Mouse (Mus musculus): ENCODE data around the gene Mlx.

The Mlx gene

DNA sequence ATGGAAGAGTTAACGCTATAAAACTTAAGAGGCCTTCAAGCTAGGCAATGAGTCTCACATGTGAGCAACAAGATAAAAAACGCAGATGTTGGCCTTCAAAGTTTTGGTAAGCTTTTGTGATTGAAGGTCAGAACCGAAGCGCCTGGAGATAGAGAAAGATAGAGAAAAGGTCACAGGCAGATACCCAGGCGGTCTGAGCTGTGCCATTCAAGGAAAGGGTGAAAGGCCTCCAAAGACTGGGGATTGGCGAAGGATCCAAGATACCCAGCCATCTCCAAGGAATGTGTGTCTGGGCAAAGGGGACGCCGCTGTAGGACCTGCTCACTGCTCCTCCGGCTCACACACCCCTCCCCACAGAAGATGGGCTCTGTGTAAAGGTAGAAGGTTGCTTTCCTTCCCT is 22.1 kb upstream of the Mlx start:
- DNase-seq (ENCODE audit: low read depth, low spot score) = no peak

DNA sequence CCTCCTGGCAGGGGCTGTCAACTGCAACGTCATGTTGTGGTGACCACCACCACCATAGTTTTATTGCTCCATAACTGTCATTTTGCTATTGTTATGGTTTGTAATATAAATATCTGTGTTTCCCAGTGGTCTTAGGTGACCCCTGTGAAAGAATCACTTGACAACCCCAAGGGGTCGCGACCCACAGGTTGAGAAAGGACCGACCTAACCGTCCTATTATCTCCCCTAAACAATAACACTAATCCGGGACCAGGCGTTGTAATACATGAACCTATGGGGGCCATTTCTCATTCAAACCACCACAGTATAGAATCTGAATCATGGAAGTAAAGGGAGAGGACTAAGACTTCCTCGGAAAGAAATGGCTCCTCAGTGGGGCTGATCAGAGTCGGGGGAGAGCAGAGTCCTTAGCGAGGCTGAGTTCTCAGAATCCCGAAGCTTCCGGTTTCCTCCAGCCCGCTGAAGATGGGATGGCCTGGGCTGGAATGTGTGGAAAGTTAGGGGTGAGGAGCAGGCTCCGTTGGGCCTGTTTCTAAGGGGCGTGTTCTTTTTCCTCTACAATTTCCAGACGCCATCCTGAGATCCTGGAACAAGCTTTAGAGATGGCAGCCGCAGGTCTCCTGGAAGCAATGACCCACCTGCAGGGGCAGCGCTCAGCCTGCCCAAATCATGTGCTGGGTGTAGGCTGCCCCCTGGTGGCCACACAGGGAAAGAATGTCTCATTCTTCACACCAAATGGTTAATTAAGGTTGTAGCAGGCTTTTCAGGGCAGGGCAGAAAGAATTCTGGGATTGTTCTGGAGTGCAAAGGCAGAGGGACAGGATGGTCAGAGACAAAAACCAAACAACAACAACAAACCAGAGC is 20.3 kb upstream of the Mlx start:
- DNase-seq (ENCODE audit: low read depth, low spot score) = no peak

DNA sequence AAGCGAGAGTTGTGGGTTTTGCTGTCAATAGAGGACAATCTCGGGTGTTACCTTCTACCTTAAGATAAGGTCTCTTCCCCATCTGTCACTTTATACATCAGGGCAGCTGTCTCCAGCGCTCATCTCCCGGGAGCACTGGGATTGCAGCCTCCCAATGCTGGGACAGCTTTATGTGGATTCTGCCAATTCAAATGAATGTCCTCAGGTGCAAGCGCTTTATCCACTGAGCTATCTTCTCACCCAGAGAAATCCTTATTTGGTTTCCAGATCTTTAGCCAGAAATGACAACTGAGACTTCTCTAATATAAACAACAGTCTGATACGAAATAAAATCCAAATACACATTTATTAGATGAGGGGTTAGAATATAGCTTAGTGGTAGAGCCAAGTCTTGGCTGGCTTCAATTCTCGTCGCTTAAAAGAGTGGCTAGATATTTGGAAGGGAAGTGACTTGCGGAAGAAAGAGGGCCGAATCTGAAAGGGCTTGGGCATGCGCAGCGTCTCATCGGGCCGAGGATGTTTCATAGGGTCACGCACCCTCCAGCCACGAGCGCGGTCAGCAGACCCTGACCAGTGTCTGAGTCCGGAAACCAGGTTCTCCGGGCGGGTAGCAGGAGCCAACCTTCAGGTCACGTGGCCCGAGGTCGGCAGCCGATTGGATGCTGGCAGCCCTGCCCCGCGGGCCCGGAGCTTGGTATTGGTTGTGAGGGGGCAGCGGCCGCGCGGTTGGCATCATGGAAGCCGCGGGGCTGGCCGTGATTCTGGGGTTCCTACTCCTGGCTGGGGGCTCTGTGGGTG is 17.5 kb upstream of the Mlx start, which contains the start of gene Naglu:
Gene Naglu, plus strand, starts transcription at position 622 of the 798 bp plus-strand sequence.
- peak; percentile 86 for DNase-seq (ENCODE audit: low read depth, low spot score)

DNA sequence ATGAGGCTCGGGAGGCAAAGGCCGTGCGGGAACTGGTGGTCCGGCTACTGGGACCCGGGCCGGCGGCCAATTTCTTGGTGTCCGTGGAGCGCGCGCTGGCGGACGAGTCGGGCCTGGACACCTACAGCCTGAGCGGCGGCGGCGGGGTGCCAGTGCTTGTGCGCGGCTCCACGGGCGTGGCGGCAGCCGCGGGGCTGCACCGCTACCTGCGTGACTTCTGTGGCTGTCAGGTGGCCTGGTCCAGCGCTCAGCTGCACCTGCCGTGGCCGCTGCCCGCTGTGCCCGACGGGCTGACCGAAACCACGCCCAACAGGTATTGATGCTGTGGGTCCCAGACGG is 16.9 kb upstream of the Mlx start:
- DNase-seq (ENCODE audit: low read depth, low spot score) = no peak

DNA sequence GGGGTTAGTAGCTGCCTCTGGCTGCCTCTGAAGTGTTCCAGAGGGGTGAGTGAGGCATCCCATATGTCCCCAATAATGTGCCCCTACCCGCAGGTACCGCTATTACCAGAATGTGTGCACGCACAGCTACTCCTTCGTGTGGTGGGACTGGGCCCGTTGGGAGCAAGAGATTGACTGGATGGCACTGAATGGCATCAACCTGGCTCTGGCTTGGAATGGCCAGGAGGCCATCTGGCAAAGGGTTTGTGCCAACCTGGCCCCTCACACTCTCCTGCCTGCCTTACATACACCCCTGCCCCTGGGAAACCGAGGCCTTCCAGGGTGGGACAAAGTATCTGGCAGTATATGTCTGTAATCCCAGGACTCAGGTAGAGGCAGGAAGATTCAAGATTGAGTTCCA is 16.1 kb upstream of the Mlx start:
- DNase-seq (ENCODE audit: low read depth, low spot score) = no peak

DNA sequence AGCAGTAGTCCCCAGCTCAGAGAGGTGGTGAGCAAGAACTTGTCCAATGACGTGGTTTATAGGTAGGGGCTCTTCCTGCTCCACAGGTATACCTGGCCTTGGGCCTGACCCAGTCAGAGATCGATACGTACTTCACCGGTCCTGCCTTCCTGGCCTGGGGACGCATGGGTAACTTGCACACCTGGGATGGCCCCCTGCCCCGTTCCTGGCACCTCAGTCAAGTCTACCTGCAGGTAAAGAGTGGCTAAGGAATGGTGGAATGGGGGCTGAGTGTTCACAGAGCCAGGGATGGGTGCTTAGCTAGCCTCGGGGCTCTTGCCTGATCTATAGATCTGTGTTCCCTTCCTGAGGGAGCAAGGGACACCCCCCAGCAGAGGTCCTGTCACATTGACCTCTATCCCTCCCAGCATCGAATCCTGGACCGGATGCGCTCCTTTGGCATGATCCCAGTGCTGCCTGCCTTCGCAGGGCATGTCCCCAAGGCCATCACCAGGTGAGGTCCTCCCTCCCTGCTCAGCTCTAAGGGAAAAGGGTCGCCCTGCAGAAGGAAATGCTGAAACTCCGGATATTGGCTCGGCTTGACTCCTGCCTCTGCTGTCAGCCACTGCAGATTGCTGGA is 15.2 kb upstream of the Mlx start:
- no peak for DNase-seq (ENCODE audit: low read depth, low spot score)

DNA sequence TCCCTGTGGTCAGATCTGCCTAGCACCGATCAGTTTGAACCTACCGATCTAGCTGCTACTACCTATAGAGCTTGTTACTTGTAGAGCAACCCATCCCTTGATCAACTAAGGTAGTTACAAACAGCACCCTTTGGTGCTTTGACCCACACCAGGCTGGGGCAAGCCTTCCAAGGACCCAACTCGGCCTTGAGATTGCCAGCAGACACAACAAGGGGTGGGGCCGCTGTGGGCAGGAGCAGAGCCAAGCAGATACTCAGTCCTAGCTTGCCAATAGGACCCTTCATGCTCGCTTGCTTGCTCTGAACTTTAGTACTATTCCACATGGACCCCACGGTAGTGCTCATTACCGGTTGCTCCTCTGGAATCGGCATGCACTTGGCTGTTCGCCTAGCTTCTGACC is 9.0 kb upstream of the Mlx start, which contains the start of gene Hsd17b1:
Gene Hsd17b1, plus strand, starts transcription at position 291 of the 400 bp plus-strand sequence.
- no peak for DNase-seq (ENCODE audit: low read depth, low spot score)

DNA sequence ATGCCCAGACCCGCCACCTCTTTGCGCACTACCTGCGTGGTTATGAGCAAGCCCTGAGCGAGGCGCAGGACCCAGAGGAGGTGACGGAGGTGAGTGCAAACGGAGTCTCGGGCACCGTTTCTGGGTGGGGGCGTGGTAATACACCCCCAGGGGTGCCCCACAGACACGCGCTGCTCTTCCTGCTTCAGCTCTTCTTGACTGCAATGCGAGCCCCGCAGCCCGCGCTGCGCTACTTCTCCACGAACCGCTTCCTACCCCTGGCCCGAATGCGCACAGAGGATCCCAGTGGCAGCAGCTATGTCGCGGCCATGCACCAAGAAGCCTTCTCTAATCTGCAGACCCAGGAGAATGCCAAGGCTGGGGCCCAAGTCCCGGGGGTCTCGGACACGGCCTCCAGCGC is 7.3 kb upstream of the Mlx start:
- no peak for DNase-seq (ENCODE audit: low read depth, low spot score)

DNA sequence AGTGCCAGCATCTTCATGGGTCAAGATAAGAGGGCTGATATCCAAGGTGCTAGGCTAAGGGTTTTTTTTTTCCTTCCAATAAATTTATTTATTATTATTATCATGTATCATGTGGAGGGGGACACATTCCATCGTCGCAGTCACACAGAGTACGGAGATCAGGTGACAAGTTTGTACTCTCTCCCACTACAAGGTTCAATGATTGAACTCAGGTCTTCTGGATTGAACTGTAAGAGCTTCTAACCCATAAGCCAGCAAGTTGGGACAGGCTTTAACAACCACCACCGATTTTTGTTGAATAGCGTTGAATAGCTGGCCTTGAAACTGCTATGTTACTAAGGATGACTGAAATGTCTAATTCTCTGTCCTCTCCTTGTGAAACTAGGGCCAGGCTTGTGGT is 6.7 kb upstream of the Mlx start:
- DNase-seq (ENCODE audit: low read depth, low spot score) = no peak

DNA sequence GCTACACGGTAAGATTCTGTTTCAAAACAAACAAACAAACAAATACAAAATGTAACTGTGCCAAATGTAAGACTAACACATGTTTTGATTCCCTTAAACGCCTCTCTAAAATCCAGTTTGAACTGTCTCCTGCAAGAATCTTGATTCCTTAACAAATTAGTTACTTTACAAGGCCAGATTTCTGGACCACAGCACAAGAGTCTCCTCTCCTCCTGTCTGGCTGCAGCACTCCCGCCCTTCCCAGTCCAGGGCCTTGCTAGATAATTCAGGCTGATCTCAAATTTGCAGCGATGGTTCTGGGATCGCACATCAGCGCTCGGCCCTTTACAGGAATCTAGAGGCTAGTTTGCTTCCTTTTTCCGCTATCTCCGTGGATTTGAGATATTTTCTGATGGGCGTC is 5.4 kb upstream of the Mlx start:
- DNase-seq (ENCODE audit: low read depth, low spot score) = no peak

DNA sequence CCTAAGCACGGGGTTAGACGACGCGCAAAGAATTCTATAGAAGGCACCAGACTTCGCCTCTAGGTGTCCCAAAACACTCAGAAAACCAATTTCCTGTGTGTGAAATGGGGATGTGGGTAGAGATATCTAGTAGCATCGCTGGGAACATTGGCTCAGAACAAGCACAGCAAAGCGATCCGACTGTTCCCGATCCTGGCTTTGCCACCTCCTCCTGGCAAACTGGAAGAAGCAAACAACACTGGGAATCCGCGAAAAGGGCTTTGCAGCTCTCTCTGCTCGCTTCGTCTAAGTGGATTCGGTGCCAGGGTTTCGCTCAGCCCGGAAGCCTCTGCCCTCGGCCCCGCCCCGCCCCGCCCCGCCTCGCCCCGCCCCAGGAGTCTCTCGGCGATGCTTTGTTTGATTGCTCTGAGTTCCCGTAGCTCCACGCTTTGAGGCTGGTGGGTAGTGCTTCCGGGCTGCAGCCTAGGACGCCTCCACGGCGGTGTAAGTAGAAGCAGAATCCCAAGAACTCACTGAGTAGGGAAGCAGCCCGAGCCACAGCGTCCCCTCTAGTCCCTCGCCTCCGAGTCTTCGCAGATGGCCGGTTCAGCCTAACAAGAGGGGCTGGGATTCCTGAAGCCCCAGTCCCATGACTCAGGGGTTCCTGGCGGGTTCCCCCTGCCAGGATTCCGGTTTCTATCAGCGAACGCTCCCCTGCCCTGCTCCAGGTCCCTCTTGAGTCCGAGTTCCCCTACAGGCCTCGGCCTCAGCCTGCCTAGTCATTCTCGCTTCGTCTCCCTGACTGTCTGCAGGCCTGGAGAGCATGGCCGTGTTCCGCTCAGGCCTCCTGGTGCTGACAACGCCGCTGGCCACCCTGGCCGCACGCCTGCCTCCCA is 4.6 kb upstream of the Mlx start, which contains the start of gene Coasy:
Gene Coasy, plus strand, starts transcription at position 358 of the 875 bp plus-strand sequence.
- DNase-seq (ENCODE audit: low read depth, low spot score) = peak; percentile 95

DNA sequence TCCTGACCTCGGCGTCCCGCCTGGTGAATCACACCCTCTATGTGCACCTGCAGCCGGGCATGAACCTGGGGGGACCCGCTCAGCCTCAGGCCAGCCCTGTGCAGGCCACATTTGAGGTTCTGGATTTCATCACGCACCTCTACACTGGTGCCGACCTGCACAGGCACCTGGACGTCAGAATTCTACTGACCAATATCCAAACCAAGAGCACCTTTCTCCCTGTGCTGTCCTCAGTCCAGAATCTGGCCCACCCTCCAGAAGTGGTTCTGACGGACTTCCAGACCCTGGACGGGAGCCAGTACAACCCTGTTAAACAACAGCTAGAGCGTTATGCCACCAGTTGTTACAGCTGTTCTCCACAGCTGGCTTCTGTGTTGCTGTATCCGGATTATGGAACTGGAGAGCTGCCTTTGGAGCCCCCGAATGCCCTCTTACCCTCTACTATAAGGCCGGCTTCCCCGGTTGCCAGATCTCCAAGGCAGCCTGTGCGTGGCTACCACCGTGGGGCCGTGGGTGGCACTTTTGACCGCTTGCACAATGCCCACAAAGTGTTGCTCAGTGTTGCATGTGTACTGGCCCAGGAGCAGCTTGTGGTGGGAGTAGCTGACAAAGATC is 3.9 kb upstream of the Mlx start:
- DNase-seq (ENCODE audit: low read depth, low spot score) = no peak

DNA sequence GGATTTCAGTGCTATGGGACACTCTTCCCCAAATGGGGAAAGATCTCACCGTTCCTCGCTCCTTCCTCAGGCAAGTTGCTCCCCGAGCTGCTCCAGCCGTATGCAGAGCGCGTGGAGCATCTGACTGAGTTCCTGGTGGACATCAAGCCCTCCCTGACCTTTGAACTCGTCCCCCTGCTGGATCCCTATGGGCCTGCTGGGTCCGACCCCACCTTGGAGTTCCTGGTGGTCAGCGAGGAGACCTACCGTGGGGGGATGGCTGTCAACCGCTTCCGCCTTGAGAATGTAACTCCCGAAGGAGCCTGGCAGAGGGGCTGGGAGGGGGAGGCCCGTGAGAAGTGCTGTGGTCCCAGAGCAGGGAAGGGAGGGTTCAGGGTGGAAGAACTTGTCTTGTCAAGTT is 2.8 kb upstream of the Mlx start:
- DNase-seq (ENCODE audit: low read depth, low spot score) = no peak

DNA sequence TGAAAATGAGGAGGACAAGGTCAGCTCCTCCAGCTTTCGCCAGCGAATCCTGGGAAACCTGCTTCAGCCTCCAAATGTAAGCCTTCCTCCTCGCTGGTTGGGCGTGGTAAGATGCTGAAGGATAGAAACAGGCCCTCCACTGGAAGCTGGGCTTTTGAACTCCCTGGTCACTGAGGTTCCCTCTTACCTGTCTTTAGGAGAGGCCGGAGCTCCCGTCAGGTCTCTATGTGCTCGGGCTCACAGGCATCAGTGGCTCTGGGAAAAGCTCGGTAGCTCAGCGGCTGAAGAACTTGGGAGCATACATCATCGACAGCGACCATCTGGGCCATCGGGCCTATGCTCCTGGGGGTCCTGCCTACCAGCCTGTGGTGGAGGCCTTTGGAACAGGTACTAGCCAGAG is 2.3 kb upstream of the Mlx start:
- DNase-seq (ENCODE audit: low read depth, low spot score) = no peak

DNA sequence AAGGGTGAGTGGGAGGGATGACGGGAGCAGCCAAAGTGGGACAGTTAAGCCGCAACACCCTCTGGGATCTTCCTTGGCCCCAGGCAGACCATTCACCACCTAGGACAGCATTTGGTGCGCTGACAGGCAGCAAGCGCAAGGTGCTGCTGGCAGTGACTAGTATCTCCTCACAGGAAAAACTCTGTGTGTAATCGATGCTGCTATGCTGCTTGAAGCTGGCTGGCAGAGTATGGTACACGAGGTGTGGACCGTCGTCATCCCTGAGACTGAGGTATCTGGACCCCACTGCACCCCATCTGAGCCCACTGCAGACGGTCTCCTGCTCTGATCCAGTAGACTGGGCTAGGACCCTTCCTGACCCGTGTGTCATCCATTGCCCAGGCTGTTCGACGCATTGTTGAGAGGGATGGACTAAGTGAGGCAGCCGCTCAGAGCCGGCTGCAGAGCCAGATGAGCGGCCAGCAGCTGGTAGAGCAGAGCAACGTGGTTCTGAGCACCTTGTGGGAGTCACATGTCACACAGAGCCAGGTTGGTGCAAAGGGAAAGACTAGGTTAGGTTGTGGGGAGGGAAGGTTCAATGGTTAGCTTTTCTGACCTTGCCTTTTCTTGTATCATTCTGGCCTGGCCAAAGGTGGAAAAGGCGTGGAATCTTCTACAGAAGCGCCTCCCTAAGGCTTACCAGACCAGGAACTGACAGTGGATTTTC is 1.3 kb upstream of the Mlx start:
- DNase-seq (ENCODE audit: low read depth, low spot score) = no peak

DNA sequence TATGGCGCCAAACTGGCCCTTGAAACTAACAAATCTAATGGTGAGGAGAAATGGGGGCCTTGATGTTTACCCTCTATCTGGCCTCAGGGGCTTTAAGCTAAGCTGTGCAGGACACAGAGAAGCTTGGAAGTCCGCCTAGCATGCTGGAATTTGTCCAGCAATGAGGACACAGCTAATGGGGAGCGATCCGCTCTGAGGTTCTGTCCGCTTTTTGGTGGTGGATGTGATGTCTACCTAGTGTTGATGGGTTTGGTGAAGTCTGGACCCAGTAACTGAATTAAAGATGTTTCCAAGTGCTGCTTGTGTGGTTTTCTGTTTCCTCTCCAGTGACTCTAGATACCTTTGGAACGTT is 778 bp upstream of the Mlx start:
- no peak for DNase-seq (ENCODE audit: low read depth, low spot score)

DNA sequence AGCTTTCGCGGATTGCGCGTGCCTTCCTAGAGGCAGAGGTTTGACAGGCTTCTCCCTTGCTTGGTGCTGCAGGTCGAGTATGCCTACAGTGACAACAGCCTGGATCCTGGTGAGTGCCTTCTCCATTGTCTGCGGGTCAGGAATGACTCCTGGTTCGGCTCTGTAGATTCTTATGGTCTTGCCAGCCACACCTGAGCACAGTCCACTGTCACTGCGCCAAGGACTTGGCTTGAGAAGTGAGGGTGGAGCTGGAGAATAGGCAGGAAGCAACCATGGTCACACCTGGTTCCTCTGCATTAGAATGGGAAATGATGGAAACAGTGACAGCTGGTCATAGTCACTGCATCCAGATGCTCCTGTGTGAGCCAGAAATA is 592 bp downstream of the Mlx start:
- no peak for DNase-seq (ENCODE audit: low read depth, low spot score)

DNA sequence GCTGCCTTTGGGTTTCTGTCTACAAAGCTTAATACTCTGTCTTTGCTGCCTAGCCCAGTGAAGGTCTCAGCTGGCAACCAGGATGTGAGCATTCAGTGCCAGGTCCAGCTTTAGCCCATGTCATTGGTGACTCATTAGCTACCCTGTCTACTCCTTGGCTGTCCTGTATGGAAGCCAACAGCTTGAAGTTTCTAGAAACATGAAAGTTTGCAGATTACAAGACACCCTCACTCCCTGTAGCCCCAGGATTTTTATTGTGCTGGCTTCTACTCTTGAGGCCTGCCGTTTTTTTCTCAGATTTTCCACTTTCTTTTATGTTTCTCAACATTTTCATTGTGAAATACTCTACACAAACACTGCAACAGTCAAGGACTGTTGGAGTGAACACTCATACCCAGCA is 2.9 kb downstream of the Mlx start:
- no peak for DNase-seq (ENCODE audit: low read depth, low spot score)

DNA sequence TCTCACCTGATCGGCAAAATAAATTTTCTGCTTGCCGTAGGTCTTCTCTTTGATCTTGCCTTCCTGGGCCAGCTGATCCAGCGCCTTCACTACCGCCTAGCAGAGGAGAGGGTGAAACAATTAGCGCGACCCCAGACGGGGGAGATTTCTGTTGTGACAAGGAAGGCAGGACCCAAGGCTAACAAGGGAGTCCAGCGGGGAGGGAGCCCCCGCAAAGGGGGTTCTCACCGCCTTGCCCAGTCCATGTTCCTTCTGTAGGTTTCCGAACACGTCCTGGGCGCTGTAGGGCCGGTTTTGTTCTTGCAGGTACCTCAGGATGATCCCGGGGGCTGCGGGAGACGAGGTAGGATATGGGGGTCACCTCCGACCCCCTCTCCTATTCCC is 7.8 kb downstream of the Mlx start:
- no peak for DNase-seq (ENCODE audit: low read depth, low spot score)

DNA sequence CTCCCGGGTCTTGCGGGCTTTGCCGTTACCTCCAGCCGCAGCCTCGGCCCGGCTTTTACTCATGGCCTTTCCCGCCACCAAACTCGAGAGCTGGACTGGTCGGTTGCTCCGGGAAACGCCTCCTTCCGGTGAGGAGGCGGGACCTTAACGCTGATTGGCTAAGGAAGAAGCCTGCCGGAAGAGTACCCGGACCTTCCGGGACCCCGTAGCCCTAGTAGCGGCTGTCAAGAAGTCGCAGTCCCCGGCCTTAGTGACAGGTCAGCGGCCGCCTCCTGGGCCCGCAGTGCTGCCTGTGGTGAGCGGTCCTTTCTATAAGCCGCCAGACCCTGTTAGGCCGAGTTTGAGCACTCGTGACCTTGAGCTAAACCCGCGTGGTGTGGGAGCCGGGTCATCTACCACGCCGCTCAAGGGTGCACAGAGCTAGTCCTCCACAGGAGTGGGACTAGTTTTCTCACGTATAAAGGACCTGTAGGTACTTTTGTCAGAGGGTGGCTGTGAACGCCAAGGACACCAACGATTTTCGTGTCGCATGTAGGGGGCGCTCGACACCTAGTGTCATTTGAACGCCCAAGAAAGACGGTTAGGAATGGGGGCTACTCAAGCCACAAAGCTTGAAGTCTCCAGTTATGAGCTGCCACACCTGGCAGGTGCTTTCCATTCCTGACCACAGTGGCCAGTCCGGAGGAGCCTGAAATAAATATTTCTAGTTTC is 8.4 kb downstream of the Mlx start, which contains the start of gene Psmc3ip:
Gene Psmc3ip, minus strand, starts transcription at position 123 of the 711 bp plus-strand sequence.
- DNase-seq (ENCODE audit: low read depth, low spot score) = peak; percentile 91
